Mouse (Mus musculus) hindbrain, embryonic 10.5 days (tissue): ENCODE results near the gene Morf4l1. TPM values are rescaled to one million over a fixed set of nuclear protein-coding genes. Genes with fewer than 3 reads are reported as not detected.

ENCODE experiments used
- DNase-seq: peaks from one replicate; pipeline ENCODE4 v3.0.0-alpha.2; 2017; ENCODE audit warnings: low spot score
- H3K27ac ChIP-seq: fragments of 300-500 bp; sonication (generic); 2 replicates; pipeline ENCODE4 v1.5.1; 2016; ENCODE audit warnings: mild to moderate bottlenecking, moderate library complexity
- H3K27me3 ChIP-seq: fragments of 300-500 bp; sonication (generic); 2 replicates; pipeline ENCODE4 v1.6.1; 2016; ENCODE audit warnings: mild to moderate bottlenecking; ENCODE audit not compliant: poor library complexity, insufficient read depth, severe bottlenecking
- H3K36me3 ChIP-seq: fragments of 300-500 bp; sonication (generic); 2 replicates; pipeline ENCODE4 v1.6.1; 2016; ENCODE audit warnings: mild to moderate bottlenecking, moderate library complexity
- H3K4me1 ChIP-seq: fragments of 300-500 bp; sonication (generic); replicated peaks from 2 replicates; pipeline ENCODE4 v1.6.1; 2016; ENCODE audit warnings: mild to moderate bottlenecking
- H3K4me3 ChIP-seq: fragments of 300-500 bp; sonication (generic); 2 replicates; pipeline ENCODE4 v1.5.1; 2016; ENCODE audit warnings: mild to moderate bottlenecking, moderate library complexity
- H3K9me3 ChIP-seq: fragments of 300-500 bp; sonication (generic); 2 replicates; pipeline ENCODE4 v1.6.1; 2016; ENCODE audit warnings: mild to moderate bottlenecking, moderate library complexity
- WGBS: fragments of 180-500 bp; shearing (Covaris S2); methylation state at CpG from one replicate; pipeline ENCODE4 v1.1.7; 2016; 5-methylcytosine and 5-hydroxymethylcytosine counted together
- polyA plus RNA-seq: library from polyadenylated mRNA; unstranded; fragments of >200 nt; fragmentation: Nextera tagmentation; extraction: Ambion mirVana; gene quantifications from 2 replicates; pipeline ENCODE4 v1.2.1, GENCODE M21; 2016

The Morf4l1 gene
- polyA plus RNA-seq = 538 and 546 TPM in 2 replicates

- 2% methylated on average over 40 of the region's 40 CpGs for WGBS
- Histone ChIP-seq H3K4me1 (peaks cover 20% of the 10 kb centered on the region), H3K27me3 (no peaks in the 10 kb centered on the region), H3K27ac (peak within 1 kb of the TSS; percentile 100), H3K9me3 (no peaks in the 10 kb centered on the region), H3K4me3 (peak within 1 kb of the TSS; percentile 96), H3K36me3 (peaks cover under 1% of the 10 kb centered on the region; the same call in 1 of the 2 replicates)
- peak; percentile 98 for DNase-seq
Measured at GRCm38 (mm10) chr9:90114567-90115307, at the start of gene Morf4l1. Gene Morf4l1 (minus strand): TSS chr9:90114774.

GRCm38 (mm10) chr9:90163749-90164095 lies 49.1 kb upstream of the Morf4l1 start:
- Histone ChIP-seq H3K27me3 (peaks cover 8% of the 10 kb centered on the region; the same call in 1 of the 2 replicates), H3K36me3 (peaks cover 3% of the 10 kb centered on the region; the same call in 1 of the 2 replicates), H3K9me3 (0 out of 2 replicates have a peak, but pooled peaks cover 2% of the 10 kb centered on the region), H3K4me3 (peak overlapping the region; percentile 72), H3K27ac (peak overlapping the region; percentile 92), H3K4me1 (peaks cover 28% of the 10 kb centered on the region)
- WGBS = under 1% methylated on average over 18 of the region's 18 CpGs
- no peak for DNase-seq

- H3K4me3 ChIP-seq = peak within 1 kb of the TSS; percentile 72
- peaks cover 3% of the 10 kb centered on the region; the same call in 1 of the 2 replicates for H3K36me3 ChIP-seq
- WGBS = under 1% methylated on average over 53 of the region's 60 CpGs
- H3K9me3 ChIP-seq = 0 out of 2 replicates have a peak, but pooled peaks cover 2% of the 10 kb centered on the region
- H3K27me3 ChIP-seq = peaks cover 8% of the 10 kb centered on the region; the same call in 1 of the 2 replicates
- H3K27ac ChIP-seq = peak within 1 kb of the TSS; percentile 92
- H3K4me1 ChIP-seq = peaks cover 28% of the 10 kb centered on the region
- peak; percentile 81 for DNase-seq
Measured at GRCm38 (mm10) chr9:90162926-90163748, 48.6 kb upstream of the Morf4l1 start, which contains the start of gene Adamts7. Gene Adamts7 (plus strand): TSS chr9:90163069.

- peak; percentile 70 for DNase-seq
- Histone ChIP-seq H3K4me1 (peaks cover 28% of the 10 kb centered on the region), H3K4me3 (peak overlapping the region; percentile 72), H3K9me3 (0 out of 2 replicates have a peak, but pooled peaks cover 2% of the 10 kb centered on the region), H3K27ac (peak overlapping the region; percentile 92), H3K36me3 (no peaks in the 10 kb centered on the region), H3K27me3 (peaks cover 8% of the 10 kb centered on the region; the same call in 1 of the 2 replicates)
- 7% methylated on average over 29 of the region's 29 CpGs for WGBS
Measured at GRCm38 (mm10) chr9:90162243-90162925, 47.8 kb upstream of the Morf4l1 start.

- Histone ChIP-seq H3K4me3 (no peak overlapping the region), H3K4me1 (no peaks in the 10 kb centered on the region), H3K27ac (no peak overlapping the region), H3K27me3 (no peaks in the 10 kb centered on the region), H3K9me3 (no peaks in the 10 kb centered on the region), H3K36me3 (no peaks in the 10 kb centered on the region)
- WGBS = 85% methylated on average over 5 of the region's 5 CpGs
- DNase-seq = no peak
Measured at GRCm38 (mm10) chr9:90146869-90147268, 32.3 kb upstream of the Morf4l1 start.

- H3K9me3 ChIP-seq = no peaks in the 10 kb centered on the region
- 48% methylated on average over 2 of the region's 2 CpGs for WGBS
- H3K27ac ChIP-seq = no peak overlapping the region
- H3K36me3 ChIP-seq = no peaks in the 10 kb centered on the region
- no peaks in the 10 kb centered on the region for H3K27me3 ChIP-seq
- no peaks in the 10 kb centered on the region for H3K4me1 ChIP-seq
- no peak overlapping the region for H3K4me3 ChIP-seq
- DNase-seq = no peak
Measured at GRCm38 (mm10) chr9:90145788-90146187, 31.2 kb upstream of the Morf4l1 start.

GRCm38 (mm10) chr9:90136678-90136965 lies 22.0 kb upstream of the Morf4l1 start:
- Histone ChIP-seq H3K27me3 (no peaks in the 10 kb centered on the region), H3K27ac (no peak overlapping the region), H3K9me3 (no peaks in the 10 kb centered on the region), H3K4me3 (no peak overlapping the region), H3K36me3 (no peaks in the 10 kb centered on the region), H3K4me1 (peaks cover 10% of the 10 kb centered on the region)
- WGBS = 93% methylated on average over 1 of the region's 1 CpGs
- DNase-seq = no peak

- Histone ChIP-seq H3K36me3 (no peaks in the 10 kb centered on the region), H3K9me3 (no peaks in the 10 kb centered on the region), H3K27me3 (no peaks in the 10 kb centered on the region), H3K4me3 (no peak overlapping the region), H3K27ac (no peak overlapping the region), H3K4me1 (peaks cover 10% of the 10 kb centered on the region)
- 84% methylated on average over 9 of the region's 9 CpGs for WGBS
- no peak for DNase-seq
Measured at GRCm38 (mm10) chr9:90135963-90136677, 21.5 kb upstream of the Morf4l1 start.

- 82% methylated on average over 8 of the region's 8 CpGs for WGBS
- no peak for DNase-seq
- no peak overlapping the region for H3K27ac ChIP-seq
Measured at GRCm38 (mm10) chr9:90135466-90135865, 20.9 kb upstream of the Morf4l1 start.

GRCm38 (mm10) chr9:90133562-90134355 lies 19.2 kb upstream of the Morf4l1 start:
- no peak for DNase-seq
- H3K36me3 ChIP-seq = no peaks in the 10 kb centered on the region
- H3K4me1 ChIP-seq = peaks cover 10% of the 10 kb centered on the region
- WGBS = 79% methylated on average over 7 of the region's 7 CpGs
- H3K27me3 ChIP-seq = no peaks in the 10 kb centered on the region
- H3K9me3 ChIP-seq = no peaks in the 10 kb centered on the region
- H3K27ac ChIP-seq = peak overlapping the region; percentile 53
- H3K4me3 ChIP-seq = no peak overlapping the region

More at GRCm38 (mm10) chr9:90135466-90135865, 20.9 kb upstream of the Morf4l1 start:
- no peaks in the 10 kb centered on the region for H3K27me3 ChIP-seq
- H3K36me3 ChIP-seq = no peaks in the 10 kb centered on the region
- H3K4me3 ChIP-seq = no peak overlapping the region
- H3K4me1 ChIP-seq = peaks cover 10% of the 10 kb centered on the region
- no peaks in the 10 kb centered on the region for H3K9me3 ChIP-seq

- Histone ChIP-seq H3K9me3 (no peaks in the 10 kb centered on the region), H3K27me3 (no peaks in the 10 kb centered on the region), H3K4me3 (no peak overlapping the region), H3K4me1 (peaks cover 18% of the 10 kb centered on the region), H3K27ac (no peak overlapping the region), H3K36me3 (no peaks in the 10 kb centered on the region)
- no peak for DNase-seq
- WGBS = 82% methylated on average over 6 of the region's 6 CpGs
Measured at GRCm38 (mm10) chr9:90128636-90129201, 14.1 kb upstream of the Morf4l1 start.
